Mouse (Mus musculus) liver, postnatal 0 days (tissue): Measurements from ENCODE around the gene Cebpz.

Source experiments
- CTCF ChIP-seq: sonication (generic); IDR thresholded peaks from 2 replicates; pipeline ENCODE4 v1.5.1; 2016; ENCODE audit warnings: antibody characterized with exemption, low read depth
- EP300 ChIP-seq: IDR thresholded peaks from 2 replicates; pipeline ENCODE4 v1.6.1; 2016; ENCODE audit warnings: antibody characterized with exemption, low read depth, mild to moderate bottlenecking

GRCm38 (mm10) chr17:78966092-78966883 is 29.4 kb upstream of the Cebpz start:
- TF ChIP-seq EP300 (no peak), CTCF (no peak)
